Mouse (Mus musculus): ENCODE data around the gene Olfr559. TPM values are rescaled to one million over a fixed set of nuclear protein-coding genes. Genes with fewer than 3 reads are reported as not detected.

Gene Olfr559
- polyA plus RNA-seq (2012; rRNA removed): not detected in 2 replicates

GRCm38 (mm10) chr7:102727391-102727790 is at the start of gene Olfr559:
Gene Olfr559, minus strand, starts transcription at chr7:102727491.
- no peaks in the 10 kb centered on the region for H3K4me1 ChIP-seq (ENCODE audit: control insufficient read depth, insufficient read depth, low read length)
- no peak within 1 kb of the TSS for H3K4me3 ChIP-seq (ENCODE audit: insufficient read depth, low read depth, low read length)
- DNase-seq: no peak
- H3K27me3 ChIP-seq (replicated peaks; ENCODE audit: control insufficient read depth, insufficient read depth, low read length): no peaks in the 10 kb centered on the region
- no peak within 1 kb of the TSS for H3K27ac ChIP-seq (ENCODE audit: insufficient read depth, low read depth, low read length)
- no peaks in the 10 kb centered on the region for H3K36me3 ChIP-seq (ENCODE audit: control insufficient read depth, insufficient read depth, low read length)
- TF ChIP-seq POLR2A (IDR thresholded peaks at IDR 0.05; ENCODE audit: low read depth, low read length) (no peak), CTCF (conservative IDR thresholded peaks at IDR 0.05; ENCODE audit: insufficient read depth, insufficient read length, low read depth, low read length) (no peak)

GRCm38 (mm10) chr7:102770921-102771320 is 43.6 kb upstream of the Olfr559 start, which contains the start of gene Olfr561:
Gene Olfr561, plus strand, starts transcription at chr7:102771221.
- Histone ChIP-seq H3K4me1 (ENCODE audit: control insufficient read depth, insufficient read depth, low read length) (no peaks in the 10 kb centered on the region), H3K27ac (ENCODE audit: insufficient read depth, low read depth, low read length) (no peak within 1 kb of the TSS), H3K4me3 (ENCODE audit: insufficient read depth, low read depth, low read length) (no peak within 1 kb of the TSS), H3K36me3 (ENCODE audit: control insufficient read depth, insufficient read depth, low read length) (no peaks in the 10 kb centered on the region), H3K27me3 (replicated peaks; ENCODE audit: control insufficient read depth, insufficient read depth, low read length) (no peaks in the 10 kb centered on the region)
- no peak for TF ChIP-seq POLR2A (IDR thresholded peaks at IDR 0.05; ENCODE audit: low read depth, low read length)
- no peak for TF ChIP-seq CTCF (conservative IDR thresholded peaks at IDR 0.05; ENCODE audit: insufficient read depth, insufficient read length, low read depth, low read length)
- no peak for DNase-seq
- WGBS: 74% methylated on average over 2 of the region's 2 CpGs

GRCm38 (mm10) chr7:102759266-102759665 is 32.0 kb upstream of the Olfr559 start, which contains the start of the genes Olfr560 and Olfr78:
Gene Olfr560, minus strand, starts transcription at chr7:102759366.
Gene Olfr78, minus strand, starts transcription at chr7:102759471.
- no peaks in the 10 kb centered on the region for H3K4me1 ChIP-seq (ENCODE audit: control insufficient read depth, insufficient read depth, low read length)
- no peaks in the 10 kb centered on the region for H3K36me3 ChIP-seq (ENCODE audit: control insufficient read depth, insufficient read depth, low read length)
- TF ChIP-seq POLR2A (IDR thresholded peaks at IDR 0.05; ENCODE audit: low read depth, low read length) (no peak), CTCF (conservative IDR thresholded peaks at IDR 0.05; ENCODE audit: insufficient read depth, insufficient read length, low read depth, low read length) (no peak)
- no peaks in the 10 kb centered on the region; the same call in 1 of the 2 replicates for H3K27me3 ChIP-seq (replicated peaks; ENCODE audit: control insufficient read depth, insufficient read depth, low read length)
- no peak within 1 kb of the TSS for H3K27ac ChIP-seq (ENCODE audit: insufficient read depth, low read depth, low read length)
- H3K4me3 ChIP-seq (ENCODE audit: insufficient read depth, low read depth, low read length): no peak within 1 kb of the TSS
- no peak for DNase-seq
- WGBS: 78% methylated on average over 4 of the region's 4 CpGs

GRCm38 (mm10) chr7:102752086-102752485 is 24.8 kb upstream of the Olfr559 start:
- TF ChIP-seq POLR2A (IDR thresholded peaks at IDR 0.05; ENCODE audit: low read depth, low read length) (no peak), CTCF (conservative IDR thresholded peaks at IDR 0.05; ENCODE audit: insufficient read depth, insufficient read length, low read depth, low read length) (peak; percentile 23; the same call in 1 of the 2 replicates)
- no peaks in the 10 kb centered on the region for H3K36me3 ChIP-seq (ENCODE audit: control insufficient read depth, insufficient read depth, low read length)
- WGBS: 7% methylated on average over 1 of the region's 1 CpGs
- no peak for DNase-seq
- no peaks in the 10 kb centered on the region for H3K4me1 ChIP-seq (ENCODE audit: control insufficient read depth, insufficient read depth, low read length)
- H3K27me3 ChIP-seq (replicated peaks; ENCODE audit: control insufficient read depth, insufficient read depth, low read length): no peaks in the 10 kb centered on the region
- no peak overlapping the region for H3K27ac ChIP-seq (ENCODE audit: insufficient read depth, low read depth, low read length)
- H3K4me3 ChIP-seq (ENCODE audit: insufficient read depth, low read depth, low read length): no peak overlapping the region

GRCm38 (mm10) chr7:102737705-102738104 is 10.4 kb upstream of the Olfr559 start:
- WGBS: 20% methylated on average over 2 of the region's 2 CpGs
- Histone ChIP-seq H3K4me3 (ENCODE audit: insufficient read depth, low read depth, low read length) (no peak overlapping the region), H3K27ac (ENCODE audit: insufficient read depth, low read depth, low read length) (no peak overlapping the region), H3K4me1 (ENCODE audit: control insufficient read depth, insufficient read depth, low read length) (no peaks in the 10 kb centered on the region), H3K36me3 (ENCODE audit: control insufficient read depth, insufficient read depth, low read length) (no peaks in the 10 kb centered on the region), H3K27me3 (replicated peaks; ENCODE audit: control insufficient read depth, insufficient read depth, low read length) (no peaks in the 10 kb centered on the region)
- no peak for DNase-seq
- TF ChIP-seq CTCF (conservative IDR thresholded peaks at IDR 0.05; ENCODE audit: insufficient read depth, insufficient read length, low read depth, low read length): no peak
- no peak for TF ChIP-seq POLR2A (IDR thresholded peaks at IDR 0.05; ENCODE audit: low read depth, low read length)

GRCm38 (mm10) chr7:102733793-102734192 is 6.5 kb upstream of the Olfr559 start:
- no peak overlapping the region for H3K4me3 ChIP-seq (ENCODE audit: insufficient read depth, low read depth, low read length)
- no peaks in the 10 kb centered on the region for H3K4me1 ChIP-seq (ENCODE audit: control insufficient read depth, insufficient read depth, low read length)
- TF ChIP-seq CTCF (conservative IDR thresholded peaks at IDR 0.05; ENCODE audit: insufficient read depth, insufficient read length, low read depth, low read length): no peak
- no peaks in the 10 kb centered on the region for H3K27me3 ChIP-seq (replicated peaks; ENCODE audit: control insufficient read depth, insufficient read depth, low read length)
- WGBS: 19% methylated on average over 1 of the region's 1 CpGs
- H3K27ac ChIP-seq (ENCODE audit: insufficient read depth, low read depth, low read length): no peak overlapping the region
- DNase-seq: no peak
- H3K36me3 ChIP-seq (ENCODE audit: control insufficient read depth, insufficient read depth, low read length): no peaks in the 10 kb centered on the region

GRCm38 (mm10) chr7:102718970-102719369 is 8.3 kb downstream of the Olfr559 start, which contains the start of gene Olfr33:
Gene Olfr33, minus strand, starts transcription at chr7:102719070.
- Histone ChIP-seq H3K27me3 (replicated peaks; ENCODE audit: control insufficient read depth, insufficient read depth, low read length) (no peaks in the 10 kb centered on the region), H3K27ac (ENCODE audit: insufficient read depth, low read depth, low read length) (no peak within 1 kb of the TSS), H3K36me3 (ENCODE audit: control insufficient read depth, insufficient read depth, low read length) (no peaks in the 10 kb centered on the region), H3K4me3 (ENCODE audit: insufficient read depth, low read depth, low read length) (no peak within 1 kb of the TSS), H3K4me1 (ENCODE audit: control insufficient read depth, insufficient read depth, low read length) (no peaks in the 10 kb centered on the region)
- TF ChIP-seq CTCF (conservative IDR thresholded peaks at IDR 0.05; ENCODE audit: insufficient read depth, insufficient read length, low read depth, low read length) (no peak), POLR2A (IDR thresholded peaks at IDR 0.05; ENCODE audit: low read depth, low read length) (no peak)
- 40% methylated on average over 1 of the region's 1 CpGs for WGBS
- DNase-seq: no peak
